Mouse (Mus musculus): ENCODE data around the gene Slc35f1. TPM values are rescaled to one million over a fixed set of nuclear protein-coding genes. Genes with fewer than 3 reads are reported as not detected.
A peak's percentile ranks its signal among the peaks of the same experiment; 100 is the strongest.

Gene Slc35f1
- total RNA-seq, 2 experiments from 2014 or later, result 49.9 to 50.2 TPM

- intact Hi-C loops (cut with DNase I), result no loop called here
Observed at GRCm38 (mm10) chr10:52904914-52905313, 214.6 kb downstream of the Slc35f1 start.

GRCm38 (mm10) chr10:52911762-52912161, 221.4 kb downstream of the Slc35f1 start:
- DNase-seq (ENCODE audit: low spot score in 2 of 2), result no peak
- intact Hi-C loops (cut with DNase I), result no loop called here

More at GRCm38 (mm10) chr10:52904914-52905313, 214.6 kb downstream of the Slc35f1 start:
- peak in 1 of 2 experiments; percentile 4 for DNase-seq (ENCODE audit: low spot score in 2 of 2)

- no peak for DNase-seq (ENCODE audit: low spot score in 2 of 2)
- intact Hi-C loops (cut with DNase I), result no loop called here
Observed at GRCm38 (mm10) chr10:52918715-52919114, 228.4 kb downstream of the Slc35f1 start.

- intact Hi-C loops (cut with DNase I), result no loop called here
- peak in 1 of 2 experiments; percentile 16 for DNase-seq (ENCODE audit: low spot score in 2 of 2)
Observed at GRCm38 (mm10) chr10:52923143-52923542, 232.8 kb downstream of the Slc35f1 start.

- DNase-seq (ENCODE audit: low spot score in 2 of 2), result no peak
- intact Hi-C loops (cut with DNase I), result no loop called here
Observed at GRCm38 (mm10) chr10:52926330-52926729, 236.0 kb downstream of the Slc35f1 start.

- no peak for DNase-seq (ENCODE audit: low spot score in 2 of 2)
- intact Hi-C loops (cut with DNase I), result no loop called here
Observed at GRCm38 (mm10) chr10:52932159-52932558, 241.8 kb downstream of the Slc35f1 start.

GRCm38 (mm10) chr10:52934615-52935014, 244.3 kb downstream of the Slc35f1 start:
- DNase-seq (ENCODE audit: low spot score in 2 of 2), result no peak
- intact Hi-C loops (cut with DNase I), result no loop called here

GRCm38 (mm10) chr10:52940111-52940830, 249.9 kb downstream of the Slc35f1 start:
- intact Hi-C loops (cut with DNase I), result no loop called here
- no peak for DNase-seq (ENCODE audit: low spot score in 2 of 2)

- DNase-seq (ENCODE audit: low spot score in 2 of 2), result no peak
- intact Hi-C loops (cut with DNase I), result no loop called here
Observed at GRCm38 (mm10) chr10:52940831-52941216, 250.5 kb downstream of the Slc35f1 start.

GRCm38 (mm10) chr10:52952581-52952980, 262.2 kb downstream of the Slc35f1 start:
- intact Hi-C loops (cut with DNase I), result no loop called here
- no peak for DNase-seq (ENCODE audit: low spot score in 2 of 2)

GRCm38 (mm10) chr10:52956728-52957127, 266.4 kb downstream of the Slc35f1 start:
- no peak for DNase-seq (ENCODE audit: low spot score in 2 of 2)
- intact Hi-C loops (cut with DNase I), result no loop called here

- DNase-seq (ENCODE audit: low spot score in 2 of 2), result no peak
- intact Hi-C loops (cut with DNase I), result no loop called here
Observed at GRCm38 (mm10) chr10:52979251-52979650, 288.9 kb downstream of the Slc35f1 start.

GRCm38 (mm10) chr10:52982836-52983235, 292.5 kb downstream of the Slc35f1 start:
- DNase-seq (ENCODE audit: low spot score in 2 of 2), result peak; percentile 35 to 36
- intact Hi-C loops (cut with DNase I), result no loop called here

- DNase-seq (ENCODE audit: low spot score in 2 of 2), result peak; percentile 21 to 38
- intact Hi-C loops (cut with DNase I), result no loop called here
Observed at GRCm38 (mm10) chr10:52992246-52992645, 301.9 kb downstream of the Slc35f1 start.

- intact Hi-C loops (cut with DNase I), result no loop called here
Observed at GRCm38 (mm10) chr10:52996886-52997285, 306.6 kb downstream of the Slc35f1 start.

GRCm38 (mm10) chr10:53001136-53001535, 310.8 kb downstream of the Slc35f1 start:
- intact Hi-C loops (cut with DNase I), result no loop called here
- DNase-seq (ENCODE audit: low spot score in 2 of 2), result no peak

More at GRCm38 (mm10) chr10:52996886-52997285, 306.6 kb downstream of the Slc35f1 start:
- DNase-seq (ENCODE audit: low spot score in 2 of 2), result no peak

- intact Hi-C loops (cut with DNase I), result no loop called here
- DNase-seq (ENCODE audit: low spot score in 2 of 2), result no peak
Observed at GRCm38 (mm10) chr10:53006229-53007190, 316.2 kb downstream of the Slc35f1 start.

GRCm38 (mm10) chr10:53013878-53014277, 323.5 kb downstream of the Slc35f1 start:
- DNase-seq (ENCODE audit: low spot score in 2 of 2), result no peak
- intact Hi-C loops (cut with DNase I), result no loop called here

- no peak for DNase-seq (ENCODE audit: low spot score in 2 of 2)
- intact Hi-C loops (cut with DNase I), result no loop called here
Observed at GRCm38 (mm10) chr10:53028454-53028853, 338.1 kb downstream of the Slc35f1 start.

- intact Hi-C loops (cut with DNase I), result no loop called here
- DNase-seq (ENCODE audit: low spot score in 2 of 2), result no peak
Observed at GRCm38 (mm10) chr10:53035202-53035601, 344.9 kb downstream of the Slc35f1 start.

Data from left cerebral cortex, postnatal 36 days (tissue).